Mouse (Mus musculus): ENCODE results near the gene Wnt8b. TPM values are rescaled to one million over a fixed set of nuclear protein-coding genes. Genes with fewer than 3 reads are reported as not detected.

Gene Wnt8b
- polyA plus RNA-seq, 1 experiment from 2014 or later = 8.0 TPM

- ATAC-seq = no peak
- H3K27ac ChIP-seq = no peak overlapping the region
- no peak overlapping the region for H3K4me3 ChIP-seq (replicated peaks)
- H3K4me1 ChIP-seq (replicated peaks) = peaks cover 7% of the 10 kb centered on the region
- no peak overlapping the region for H3K4me2 ChIP-seq (replicated peaks)
- H3K9me3 ChIP-seq = peaks cover 18% of the 10 kb centered on the region
- 47% methylated on average over 10 of the region's 10 CpGs for WGBS
- peaks cover 17% of the 10 kb centered on the region for H3K36me3 ChIP-seq
- H3K27me3 ChIP-seq = peaks cover 54% of the 10 kb centered on the region
- no peak overlapping the region for H3K9ac ChIP-seq (replicated peaks)
Observed at GRCm38 (mm10) chr19:44544372-44544771, 51.1 kb downstream of the Wnt8b start.

GRCm38 (mm10) chr19:44544775-44545174 lies 51.5 kb downstream of the Wnt8b start:
- WGBS = 4% methylated on average over 13 of the region's 13 CpGs
- Histone ChIP-seq H3K4me2 (replicated peaks) (peak overlapping the region; percentile 67), H3K4me3 (replicated peaks) (peak overlapping the region; percentile 45; the same call in 1 of the 2 replicates), H3K9ac (replicated peaks) (no peak overlapping the region), H3K27ac (no peak overlapping the region), H3K36me3 (peaks cover 21% of the 10 kb centered on the region), H3K27me3 (peaks cover 51% of the 10 kb centered on the region), H3K4me1 (replicated peaks) (peaks cover 7% of the 10 kb centered on the region), H3K9me3 (peaks cover 18% of the 10 kb centered on the region)
- no peak for ATAC-seq

GRCm38 (mm10) chr19:44545321-44546041 lies 52.2 kb downstream of the Wnt8b start, which contains the start of gene Sec31b:
TSS of gene Sec31b (minus strand) at chr19:44545864.
- H3K9me3 ChIP-seq = peaks cover 11% of the 10 kb centered on the region
- H3K27me3 ChIP-seq = peaks cover 51% of the 10 kb centered on the region
- H3K4me2 ChIP-seq (replicated peaks) = peak within 1 kb of the TSS; percentile 67
- H3K9ac ChIP-seq (replicated peaks) = peak within 1 kb of the TSS; percentile 61; the same call in 1 of the 2 replicates
- H3K27ac ChIP-seq = no peak within 1 kb of the TSS
- peak; percentile 55 for ATAC-seq
- peak within 1 kb of the TSS; percentile 45 for H3K4me3 ChIP-seq (replicated peaks)
- H3K36me3 ChIP-seq = peaks cover 28% of the 10 kb centered on the region
- peaks cover 7% of the 10 kb centered on the region for H3K4me1 ChIP-seq (replicated peaks)
- WGBS = 2% methylated on average over 47 of the region's 47 CpGs

GRCm38 (mm10) chr19:44552731-44553130 lies 59.5 kb downstream of the Wnt8b start, which contains the start of gene Gm20538:
TSS of gene Gm20538 (minus strand) at chr19:44552831.
- ATAC-seq = no peak
- H3K4me3 ChIP-seq (replicated peaks) = no peak within 1 kb of the TSS; the same call in 1 of the 2 replicates
- no peak within 1 kb of the TSS for H3K27ac ChIP-seq
- H3K9me3 ChIP-seq = no peaks in the 10 kb centered on the region
- H3K4me1 ChIP-seq (replicated peaks) = peaks cover 16% of the 10 kb centered on the region
- peaks cover 58% of the 10 kb centered on the region for H3K36me3 ChIP-seq
- H3K27me3 ChIP-seq = peaks cover 2% of the 10 kb centered on the region; the same call in 1 of the 2 replicates
- H3K9ac ChIP-seq (replicated peaks) = no peak within 1 kb of the TSS
- H3K4me2 ChIP-seq (replicated peaks) = peak within 1 kb of the TSS; percentile 97; the same call in 1 of the 2 replicates
- 95% methylated on average over 4 of the region's 4 CpGs for WGBS

- Histone ChIP-seq H3K9ac (replicated peaks) (no peak overlapping the region), H3K36me3 (peaks cover 53% of the 10 kb centered on the region), H3K27ac (no peak overlapping the region)
Observed at GRCm38 (mm10) chr19:44553286-44553685, 60.0 kb downstream of the Wnt8b start.

GRCm38 (mm10) chr19:44554490-44554860 lies 61.2 kb downstream of the Wnt8b start:
- Histone ChIP-seq H3K4me1 (replicated peaks) (peaks cover 16% of the 10 kb centered on the region), H3K9me3 (no peaks in the 10 kb centered on the region), H3K9ac (replicated peaks) (peak overlapping the region; percentile 92), H3K4me3 (replicated peaks) (peak overlapping the region; percentile 87), H3K36me3 (peaks cover 41% of the 10 kb centered on the region), H3K4me2 (replicated peaks) (peak overlapping the region; percentile 97), H3K27me3 (peaks cover 13% of the 10 kb centered on the region), H3K27ac (0 out of 2 replicates have a peak overlapping the region, but pooled peaks have one; percentile 64)
- no peak; the same call in 1 of the 2 replicates for ATAC-seq
- whole genome bisulfite sequencing = 4% methylated on average over 8 of the region's 8 CpGs

More at GRCm38 (mm10) chr19:44553286-44553685, 60.0 kb downstream of the Wnt8b start:
- no peaks in the 10 kb centered on the region for H3K9me3 ChIP-seq
- WGBS = 92% methylated on average over 4 of the region's 4 CpGs
- H3K4me3 ChIP-seq (replicated peaks) = no peak overlapping the region; the same call in 1 of the 2 replicates
- no peak for ATAC-seq
- H3K4me2 ChIP-seq (replicated peaks) = peak overlapping the region; percentile 97; the same call in 1 of the 2 replicates
- H3K27me3 ChIP-seq = peaks cover 6% of the 10 kb centered on the region
- peaks cover 16% of the 10 kb centered on the region for H3K4me1 ChIP-seq (replicated peaks)

GRCm38 (mm10) chr19:44554861-44555590 lies 61.8 kb downstream of the Wnt8b start, which contains the start of gene Ndufb8:
TSS of gene Ndufb8 (minus strand) at chr19:44555440.
- peaks cover 35% of the 10 kb centered on the region for H3K36me3 ChIP-seq
- peak within 1 kb of the TSS; percentile 64 for H3K27ac ChIP-seq
- peaks cover 13% of the 10 kb centered on the region for H3K27me3 ChIP-seq
- H3K4me1 ChIP-seq (replicated peaks) = peaks cover 16% of the 10 kb centered on the region
- H3K4me3 ChIP-seq (replicated peaks) = peak within 1 kb of the TSS; percentile 87
- under 1% methylated on average over 50 of the region's 50 CpGs for WGBS
- no peaks in the 10 kb centered on the region for H3K9me3 ChIP-seq
- peak within 1 kb of the TSS; percentile 97 for H3K4me2 ChIP-seq (replicated peaks)
- H3K9ac ChIP-seq (replicated peaks) = peak within 1 kb of the TSS; percentile 92
- peak; percentile 91 for ATAC-seq

GRCm38 (mm10) chr19:44562652-44563206 lies 69.5 kb downstream of the Wnt8b start, which contains the start of gene Hif1an:
TSS of gene Hif1an (plus strand) at chr19:44562850.
- Histone ChIP-seq H3K4me3 (replicated peaks) (peak within 1 kb of the TSS; percentile 79), H3K9ac (replicated peaks) (peak within 1 kb of the TSS; percentile 82), H3K9me3 (no peaks in the 10 kb centered on the region), H3K4me1 (replicated peaks) (peaks cover 26% of the 10 kb centered on the region), H3K27me3 (peaks cover 15% of the 10 kb centered on the region), H3K4me2 (replicated peaks) (peak within 1 kb of the TSS; percentile 82), H3K36me3 (peaks cover 31% of the 10 kb centered on the region), H3K27ac (peak within 1 kb of the TSS; percentile 84)
- peak; percentile 99 for ATAC-seq
- under 1% methylated on average over 33 of the region's 33 CpGs for WGBS

Other genes with a start within 250 kb of the Wnt8b start
- 254 and 259 TPM in 2 replicates for gene Scd2, start 199.8 kb upstream of the Wnt8b start, polyA plus RNA-seq (2015; fragmentation: Nextera tagmentation; extraction: Ambion mirVana)
- gene Scd4, start 160.4 kb upstream of the Wnt8b start, polyA plus RNA-seq (2015; fragmentation: Nextera tagmentation; extraction: Ambion mirVana) = 0.08 TPM in 2 replicates
- gene Scd1, start 85.6 kb upstream of the Wnt8b start, polyA plus RNA-seq (2015; fragmentation: Nextera tagmentation; extraction: Ambion mirVana) = 3.5 and 5.0 TPM in 2 replicates
- gene Sec31b, start 52.4 kb downstream of the Wnt8b start, polyA plus RNA-seq (2015; fragmentation: Nextera tagmentation; extraction: Ambion mirVana) = 0.17 and 0.41 TPM in 2 replicates
- gene Gm20538, start 59.4 kb downstream of the Wnt8b start, polyA plus RNA-seq (2015; fragmentation: Nextera tagmentation; extraction: Ambion mirVana) = not detected in 2 replicates
- gene Ndufb8, start 62.0 kb downstream of the Wnt8b start, polyA plus RNA-seq (2015; fragmentation: Nextera tagmentation; extraction: Ambion mirVana) = 546 and 548 TPM in 2 replicates
- gene Hif1an, start 69.4 kb downstream of the Wnt8b start, polyA plus RNA-seq (2015; fragmentation: Nextera tagmentation; extraction: Ambion mirVana) = 32.6 and 33.7 TPM in 2 replicates